Mouse (Mus musculus): ENCODE results near the gene Lgals7.

Gene Lgals7

DNA sequence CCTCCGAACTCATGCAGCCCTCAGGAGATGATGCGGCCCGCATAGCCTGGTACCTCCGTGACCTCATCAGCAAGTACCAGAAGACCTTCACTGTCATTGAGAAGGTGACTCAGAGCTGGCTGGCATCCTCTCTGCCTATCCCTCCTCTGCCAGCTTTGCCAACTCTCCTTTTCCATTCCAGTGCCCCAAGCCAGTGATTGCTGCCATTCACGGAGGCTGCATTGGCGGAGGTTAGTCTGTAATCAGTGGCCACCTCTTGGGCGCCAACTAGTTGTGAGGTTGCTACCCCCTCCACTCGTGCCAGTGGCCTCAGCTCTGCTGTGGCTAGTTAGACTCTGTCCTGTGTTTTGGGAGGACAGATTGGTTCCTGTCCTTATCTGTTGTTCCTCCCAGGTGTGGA, 33.8 kb upstream of the Lgals7 start:
- in situ Hi-C loops (cut with MboI, MseI): loop anchor here (10.0 kb wide), 1 partner anchor 1595 kb away; the partner anchor contains the start of gene Nfkbid

DNA sequence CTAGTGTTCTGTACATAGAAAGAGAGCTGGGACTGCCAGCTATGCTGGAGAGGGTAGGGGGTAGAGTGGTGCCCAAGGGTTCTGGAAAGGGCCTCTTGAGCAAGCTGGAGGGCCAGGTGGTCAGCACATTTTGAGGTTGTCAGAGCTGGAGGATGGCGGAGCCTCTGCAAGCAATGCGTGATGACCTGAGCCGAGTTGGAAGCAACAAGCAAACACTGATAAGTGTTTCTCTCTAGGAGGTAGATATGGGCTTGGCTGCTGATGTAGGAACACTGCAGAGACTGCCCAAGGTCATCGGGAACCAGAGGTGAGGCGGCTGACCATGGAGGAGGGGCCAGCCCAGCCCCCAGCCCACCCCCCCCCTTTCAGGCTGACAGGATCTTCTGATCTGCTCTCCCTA, 32.7 kb upstream of the Lgals7 start:
- in situ Hi-C loops (cut with MboI, MseI): no loop called here

DNA sequence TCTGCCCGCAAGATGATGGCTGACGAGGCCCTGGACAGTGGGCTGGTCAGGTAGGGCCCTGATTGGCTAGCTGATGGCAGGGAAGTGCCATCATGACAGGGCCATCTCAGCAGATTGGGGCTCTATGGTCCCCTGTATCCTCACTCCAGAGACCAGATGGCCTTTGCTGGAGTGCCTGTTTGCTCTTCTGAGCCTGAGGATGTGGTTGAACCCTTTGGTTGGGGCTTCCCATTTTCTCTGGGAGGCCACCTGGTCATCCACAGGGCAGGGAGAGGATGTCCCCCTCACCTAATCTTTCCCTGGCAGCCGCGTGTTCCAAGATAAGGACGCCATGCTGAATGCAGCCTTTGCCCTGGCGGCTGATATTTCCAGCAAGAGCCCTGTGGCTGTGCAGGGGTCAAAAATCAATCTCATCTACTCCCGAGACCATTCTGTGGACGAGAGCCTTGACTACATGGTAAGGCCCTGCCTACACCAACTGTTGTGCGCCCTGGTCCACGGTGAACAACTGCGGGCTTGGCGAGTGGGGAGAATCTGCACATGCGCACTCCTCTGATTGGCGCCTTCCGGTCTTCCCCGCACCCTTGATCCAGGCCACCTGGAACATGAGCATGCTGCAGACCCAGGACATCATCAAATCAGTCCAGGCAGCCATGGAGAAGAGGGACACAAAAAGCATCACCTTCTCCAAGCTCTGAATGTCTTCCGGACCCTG, 32.1 kb upstream of the Lgals7 start:
- in situ Hi-C loops (cut with MboI, MseI): no loop called here

DNA sequence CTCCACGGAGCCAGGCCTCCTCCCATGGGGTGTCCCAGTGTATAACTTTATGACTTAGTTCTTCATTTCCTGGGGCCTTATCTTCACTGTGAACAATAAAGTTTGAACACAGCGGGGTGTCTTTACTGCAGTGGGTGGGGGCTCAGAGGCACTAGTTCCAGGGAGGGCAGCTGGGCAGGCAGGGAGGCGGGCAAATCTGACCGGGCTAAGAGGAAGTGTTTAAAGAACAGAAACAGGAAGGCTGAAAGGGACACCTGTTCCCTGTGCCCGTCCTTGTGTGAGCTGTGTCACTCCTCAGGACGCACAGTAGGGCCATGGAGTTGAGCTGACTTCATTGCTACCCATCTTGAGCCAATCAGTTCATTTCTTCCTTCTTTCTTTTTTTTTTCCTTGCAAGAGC, 31.5 kb upstream of the Lgals7 start:
- in situ Hi-C loops (cut with MboI, MseI): no loop called here

DNA sequence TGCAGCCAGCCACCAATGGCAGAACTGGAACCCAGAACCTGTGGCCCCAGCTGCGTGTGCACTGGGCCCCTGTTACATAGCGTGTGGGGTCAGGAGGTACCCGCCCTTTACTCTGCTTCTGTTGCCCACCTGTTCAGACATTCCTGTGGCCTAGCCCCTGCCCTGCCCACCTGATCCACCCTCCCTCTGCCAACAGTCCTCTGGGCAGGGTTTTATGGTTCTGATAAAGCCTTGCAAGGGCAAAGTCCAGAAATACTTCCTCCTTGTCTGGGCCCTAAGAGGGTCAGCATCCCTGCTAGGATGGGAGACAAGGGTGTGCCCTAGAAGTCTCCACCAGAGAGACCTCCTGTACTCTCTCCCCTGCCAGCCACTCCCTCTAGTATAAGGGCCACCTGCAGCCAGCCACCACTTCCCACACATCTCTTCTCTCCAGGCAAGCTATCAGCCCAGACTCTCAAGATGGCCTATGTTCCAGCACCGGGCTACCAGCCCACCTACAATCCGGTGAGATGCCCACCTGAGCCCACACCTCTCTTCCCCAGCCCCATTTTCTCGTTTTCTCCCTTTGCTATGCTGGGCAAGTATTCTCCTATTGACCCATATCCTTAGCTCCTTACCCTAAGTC, 29.8 kb upstream of the Lgals7 start, which contains the start of gene Lgals4:
Lgals4 (plus strand) TSS at position 132 of the 625 bp plus-strand sequence.
- in situ Hi-C loops (cut with MboI, MseI): no loop called here

DNA sequence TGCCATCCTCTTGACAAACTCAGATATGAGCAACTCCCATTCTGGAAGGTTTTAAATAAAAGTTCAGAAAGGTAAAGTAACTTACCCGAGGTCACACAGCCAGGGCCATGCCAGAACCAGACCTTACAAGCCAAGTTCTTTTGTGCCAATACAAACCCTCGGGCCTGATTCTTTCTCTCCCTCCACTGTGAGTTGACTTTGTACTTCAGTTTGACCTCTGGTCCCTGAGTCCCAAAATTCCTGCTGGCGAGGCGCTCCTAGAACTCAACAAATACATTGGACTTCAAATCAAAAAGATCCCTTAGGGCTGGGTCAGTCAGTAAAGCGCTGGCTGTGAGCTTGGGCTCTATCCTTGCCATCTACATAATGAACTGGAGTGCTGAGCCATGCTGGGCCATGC, 26.7 kb upstream of the Lgals7 start:
- in situ Hi-C loops (cut with MboI, MseI): no loop called here

DNA sequence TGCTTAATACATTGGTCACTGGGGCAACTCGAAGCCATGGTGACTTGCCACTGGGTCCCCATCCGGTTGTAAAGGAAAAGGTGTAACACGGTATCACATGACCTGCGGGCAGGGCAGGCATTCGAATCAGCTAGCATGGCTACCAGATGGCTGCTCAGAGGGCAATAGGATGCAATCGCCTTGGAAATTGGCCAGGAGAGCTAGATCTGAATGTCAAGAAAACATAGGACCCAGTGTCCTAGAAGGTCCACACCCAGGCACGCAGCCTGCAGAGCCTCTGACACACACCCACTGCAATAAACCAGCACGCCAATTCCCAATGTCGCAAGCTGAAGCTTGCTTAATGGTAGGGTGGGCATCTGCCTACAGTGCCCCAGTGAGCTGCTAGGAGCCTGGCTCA, 25.3 kb upstream of the Lgals7 start:
- in situ Hi-C loops (cut with MboI, MseI): no loop called here

DNA sequence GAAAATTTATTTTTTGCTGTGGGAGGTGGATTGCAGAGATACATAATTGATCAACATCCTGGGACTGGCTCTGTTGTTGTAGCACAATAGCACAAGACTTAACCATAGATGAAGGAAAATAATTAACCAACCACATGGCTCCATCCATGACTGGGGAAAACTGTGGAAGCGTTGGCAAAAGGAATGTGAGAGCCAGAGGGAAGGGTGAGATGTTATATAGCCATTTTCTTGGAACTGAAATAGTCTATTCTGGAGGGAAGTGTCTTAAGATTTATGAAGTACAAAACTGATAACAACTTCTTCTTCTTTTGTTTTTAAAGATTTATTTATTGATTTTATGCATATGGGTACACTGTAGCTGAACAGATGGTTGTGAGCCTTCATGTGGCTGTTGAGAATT, 16.4 kb upstream of the Lgals7 start:
- in situ Hi-C loops (cut with MboI, MseI): no loop called here

DNA sequence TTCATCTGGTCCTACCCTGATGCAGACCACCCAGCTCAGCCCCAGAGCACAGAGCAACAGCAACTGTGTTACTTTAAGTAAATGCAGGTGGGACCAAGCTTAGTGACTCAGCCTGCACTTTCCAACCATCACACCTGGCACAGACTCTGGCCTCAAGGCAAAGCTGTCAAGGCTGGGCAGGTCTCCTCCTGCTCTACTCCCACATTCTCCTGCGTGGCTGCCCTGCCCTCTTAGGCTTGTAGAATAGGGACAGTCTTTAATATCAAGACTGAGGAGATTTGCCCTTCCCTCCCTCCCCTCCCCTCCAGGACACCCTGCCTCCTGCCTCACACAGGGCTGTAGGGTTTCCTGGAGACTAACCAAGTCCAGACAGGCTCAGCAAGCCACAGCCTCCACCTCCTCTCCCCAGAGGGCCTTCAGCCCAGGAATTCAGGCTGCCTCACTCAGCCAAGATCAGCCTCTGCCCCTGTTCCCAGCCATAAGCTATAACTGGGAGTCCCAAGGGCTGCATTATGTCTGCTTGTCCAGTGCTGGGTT, 13.9 kb upstream of the Lgals7 start:
- in situ Hi-C loops (cut with MboI, MseI): loop anchor here (5.0 kb wide), 1 partner anchor 742 kb away; no protein-coding TSS in a partner anchor

DNA sequence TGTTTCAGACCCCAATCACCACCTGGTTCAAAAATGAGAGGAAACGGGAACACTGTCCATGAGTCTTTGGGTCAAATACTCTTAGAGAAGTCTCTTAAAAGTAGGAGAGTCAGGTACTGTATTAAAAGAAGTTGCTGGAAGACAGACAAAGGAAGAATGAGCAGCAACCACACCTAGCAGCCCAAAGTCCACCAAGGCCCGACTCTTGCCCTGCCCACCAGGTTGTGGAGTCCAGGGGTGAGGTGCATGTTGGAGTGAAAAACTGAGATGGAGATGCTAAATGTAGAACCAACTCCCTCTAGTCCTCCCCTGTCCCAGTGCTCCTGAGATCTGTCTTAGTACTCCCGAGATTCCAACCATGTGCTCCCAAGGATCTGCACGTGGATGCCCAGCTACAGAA, 13.0 kb upstream of the Lgals7 start:
- in situ Hi-C loops (cut with MboI, MseI): loop anchor here (5.0 kb wide), 1 partner anchor 743 kb away; no protein-coding TSS in a partner anchor

DNA sequence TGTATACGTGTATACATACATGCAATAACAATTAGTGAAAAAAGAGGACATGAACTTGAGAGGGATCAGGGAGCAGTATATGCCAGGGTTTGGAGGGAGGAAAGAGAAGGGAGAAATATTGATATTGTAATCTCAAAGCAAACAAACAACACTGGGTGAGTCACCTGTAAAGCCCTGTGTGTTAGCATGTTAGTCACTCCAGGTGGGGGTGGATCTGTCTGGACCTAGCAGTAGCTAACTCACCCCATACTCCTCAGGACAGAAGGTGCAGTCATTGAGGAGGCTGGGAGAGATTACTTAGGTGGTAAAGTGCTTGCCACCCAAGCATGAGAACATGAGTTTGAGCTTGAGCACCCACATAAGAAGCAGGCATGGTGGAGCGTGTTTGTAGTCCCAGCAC, 3.7 kb upstream of the Lgals7 start:
- in situ Hi-C loops (cut with MboI, MseI): loop anchor here (10.0 kb wide), 1 partner anchor 65 kb away; no protein-coding TSS in a partner anchor

DNA sequence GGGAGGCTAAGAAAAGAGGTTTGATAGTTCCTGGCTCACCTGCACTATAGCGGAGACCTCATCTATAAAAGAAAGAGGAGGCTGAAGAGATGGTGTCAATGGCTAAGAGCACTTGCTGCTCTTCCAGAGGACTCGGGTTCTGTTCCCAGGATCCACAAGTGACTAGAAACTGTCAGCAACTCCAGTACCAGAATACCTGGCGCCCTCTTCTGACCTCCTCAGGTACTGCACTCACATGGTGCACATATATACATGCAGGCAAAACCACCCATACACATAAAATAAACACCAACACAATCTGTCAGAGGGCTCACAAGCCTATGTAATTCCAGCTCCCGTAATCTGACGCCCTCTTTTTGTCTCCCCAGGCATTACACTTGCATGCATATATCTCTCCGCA, 2.8 kb upstream of the Lgals7 start:
- in situ Hi-C loops (cut with MboI, MseI): loop anchor here (10.0 kb wide), 1 partner anchor 66 kb away; no protein-coding TSS in a partner anchor

DNA sequence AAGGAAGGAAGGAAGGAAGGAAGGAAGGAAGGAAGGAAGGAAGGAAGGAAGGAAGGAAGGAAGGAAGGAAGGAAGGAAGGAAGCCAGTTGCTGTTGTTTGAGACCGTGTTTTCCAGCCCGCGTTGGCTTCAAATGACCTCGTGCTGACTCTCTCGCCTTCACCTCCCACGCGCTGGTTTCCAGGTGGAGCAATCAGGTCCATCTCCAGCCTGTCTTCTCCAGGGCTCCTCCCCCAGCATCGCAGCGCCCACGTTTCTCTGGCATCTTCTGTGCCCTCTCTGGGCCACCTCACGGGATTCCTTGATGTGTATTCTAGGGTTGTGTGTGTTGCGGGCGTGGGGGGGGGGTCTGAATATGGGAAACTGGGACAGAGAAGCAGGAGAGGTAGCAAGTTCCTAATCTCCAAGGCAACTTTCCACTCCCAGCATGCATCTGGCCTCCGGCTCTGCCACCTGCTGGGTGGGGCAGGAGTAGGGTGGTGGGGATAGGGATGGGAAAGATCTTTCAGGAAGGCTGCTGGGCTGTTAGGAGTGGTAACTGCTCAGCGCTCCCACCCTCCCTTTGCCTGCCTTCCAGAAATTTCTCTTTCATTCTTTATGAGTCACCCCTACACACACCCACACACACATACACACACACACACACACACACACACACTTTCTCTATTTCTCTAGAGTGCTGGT, 695 bp upstream of the Lgals7 start:
- in situ Hi-C loops (cut with MboI, MseI): loop anchor here (10.0 kb wide), 1 partner anchor 68 kb away; no protein-coding TSS in a partner anchor

DNA sequence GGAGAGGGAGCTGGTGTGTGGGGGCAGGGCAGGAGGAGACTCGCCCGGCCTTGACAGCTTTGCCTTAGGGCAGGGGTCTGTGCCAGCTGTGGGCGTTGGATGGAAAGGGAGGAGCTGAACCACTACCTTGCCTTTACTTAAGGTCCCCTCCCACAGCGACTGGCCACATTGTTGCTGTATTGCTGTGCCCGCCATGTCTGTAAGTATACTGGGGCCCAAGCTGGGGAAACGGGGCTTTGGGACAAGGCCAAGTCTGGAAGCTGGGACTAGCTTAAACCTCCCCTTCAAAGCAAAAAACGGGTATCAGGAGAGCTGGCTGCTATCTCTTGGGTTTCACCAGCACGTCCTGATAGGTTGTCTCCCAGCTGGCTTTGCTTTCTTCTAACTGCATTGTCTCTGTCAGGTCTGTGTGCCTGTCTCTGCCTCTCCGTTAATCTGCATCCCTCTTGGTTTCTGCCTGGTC, 666 bp downstream of the Lgals7 start:
- in situ Hi-C loops (cut with MboI, MseI): loop anchor here (10.0 kb wide), 1 partner anchor 70 kb away; no protein-coding TSS in a partner anchor

DNA sequence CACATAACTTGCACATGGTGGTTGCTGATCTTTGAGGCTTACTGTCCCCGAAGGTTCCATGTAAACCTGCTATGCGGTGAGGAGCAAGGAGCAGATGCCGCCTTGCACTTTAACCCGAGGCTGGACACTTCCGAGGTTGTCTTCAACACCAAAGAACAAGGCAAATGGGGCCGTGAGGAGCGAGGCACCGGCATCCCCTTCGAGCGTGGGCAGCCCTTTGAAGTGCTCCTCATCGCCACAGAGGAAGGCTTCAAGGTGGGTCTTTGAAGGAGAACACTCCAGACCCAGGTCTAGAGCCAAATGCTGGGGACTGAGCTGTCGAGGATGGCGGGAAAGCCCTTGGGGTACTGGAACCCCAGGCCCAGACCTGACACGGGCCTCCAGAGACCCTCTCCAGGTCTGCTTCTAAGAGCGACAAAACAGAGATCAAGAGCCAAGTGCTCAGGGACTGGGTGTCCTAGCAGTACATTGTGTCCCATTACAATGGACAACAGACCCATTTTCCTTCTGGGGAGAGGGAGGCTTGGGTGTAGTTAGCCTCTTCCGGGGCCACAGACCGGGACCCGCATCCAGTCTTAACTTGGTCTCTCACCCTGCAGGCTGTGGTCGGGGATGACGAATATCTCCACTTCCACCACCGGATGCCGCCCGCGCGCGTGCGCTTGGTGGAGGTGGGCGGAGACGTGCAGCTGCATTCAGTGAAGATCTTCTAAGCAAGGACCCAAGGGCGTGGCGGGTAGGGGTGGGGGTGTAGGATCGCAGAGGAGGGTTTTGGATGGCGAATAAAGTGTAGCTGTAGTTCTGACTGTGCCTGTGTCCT, 2.0 kb downstream of the Lgals7 start:
- in situ Hi-C loops (cut with MboI, MseI): loop anchor here (5.0 to 10.0 kb wide), 2 partner anchors 43 to 71 kb away; no protein-coding TSS in a partner anchor

DNA sequence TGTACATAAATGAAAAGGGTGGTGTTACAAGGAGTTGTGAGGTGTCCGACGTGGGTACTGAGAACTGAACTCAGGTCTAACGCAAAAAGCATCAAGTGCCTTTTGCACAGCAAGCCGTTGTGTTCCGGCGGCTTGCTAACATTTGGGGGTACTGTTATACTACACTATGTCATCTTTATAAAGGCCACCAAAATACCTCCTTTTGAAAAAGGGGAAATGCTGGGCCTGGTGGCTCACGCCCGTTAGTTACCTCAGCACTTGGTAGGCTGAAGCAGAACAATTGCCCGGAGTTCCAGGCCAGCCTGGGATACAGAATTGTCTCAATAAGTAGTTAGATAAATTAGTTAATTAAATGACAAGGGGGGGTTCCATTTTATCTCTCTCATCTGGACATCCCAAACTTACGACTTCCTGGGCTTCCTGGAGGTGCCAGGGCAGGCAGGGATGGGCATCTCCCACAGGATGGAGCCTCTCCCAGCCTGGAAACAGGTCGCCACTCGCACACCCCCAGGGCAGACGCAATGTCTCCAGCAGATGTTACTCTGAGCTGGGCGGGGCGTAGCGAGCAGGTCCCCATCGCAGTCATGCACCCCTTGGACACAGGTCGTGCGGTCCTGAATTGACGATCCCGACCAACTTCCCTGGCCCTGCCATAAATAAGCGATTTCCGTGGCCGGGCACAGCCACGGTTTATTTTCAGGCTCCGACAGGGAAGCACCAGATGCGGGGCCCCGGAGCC, 3.3 kb downstream of the Lgals7 start:
- in situ Hi-C loops (cut with MboI, MseI): loop anchor here (5.0 to 10.0 kb wide), 2 partner anchors 45 to 72 kb away; no protein-coding TSS in a partner anchor

DNA sequence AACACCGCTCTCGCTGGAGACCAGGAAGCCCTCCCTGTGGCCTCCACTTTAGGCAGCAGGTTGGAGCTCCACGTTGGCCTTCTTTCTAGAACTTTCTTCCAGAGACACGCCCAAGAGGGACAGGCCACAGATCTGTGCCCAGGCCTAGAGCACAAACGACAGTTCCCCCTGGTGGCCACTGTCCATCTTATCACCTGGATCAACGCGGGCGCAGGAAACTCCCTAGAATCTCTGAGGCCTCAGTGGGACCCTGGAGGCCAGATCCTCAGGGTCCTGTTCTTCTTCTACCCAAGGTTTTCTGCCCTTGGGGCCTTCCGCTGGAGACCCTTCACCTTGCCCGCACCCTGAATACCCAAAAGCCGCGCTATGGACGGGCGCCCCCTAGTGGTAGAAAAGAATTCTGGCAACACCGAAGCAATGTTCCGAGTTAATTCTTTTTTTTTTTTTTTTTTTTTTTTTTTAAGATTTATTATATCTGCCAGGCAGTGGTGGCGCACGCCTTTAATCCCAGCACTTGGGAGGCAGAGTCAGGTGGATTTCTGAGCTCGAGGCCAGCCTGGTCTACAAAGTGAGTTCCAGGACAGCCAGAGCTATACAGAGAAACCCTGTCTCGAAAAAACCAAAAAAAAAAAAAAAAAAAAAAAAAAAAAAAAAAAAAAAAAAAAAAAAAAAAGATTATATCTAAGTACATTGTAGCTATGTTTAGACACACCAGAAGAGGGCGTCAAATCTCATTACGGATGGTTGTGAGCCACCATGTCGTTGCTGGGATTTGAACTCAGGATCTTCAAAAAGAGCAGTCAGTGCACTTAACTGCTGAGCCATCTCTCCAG, 4.1 kb downstream of the Lgals7 start:
- in situ Hi-C loops (cut with MboI, MseI): loop anchor here (5.0 to 10.0 kb wide), 2 partner anchors 45 to 73 kb away; no protein-coding TSS in a partner anchor

DNA sequence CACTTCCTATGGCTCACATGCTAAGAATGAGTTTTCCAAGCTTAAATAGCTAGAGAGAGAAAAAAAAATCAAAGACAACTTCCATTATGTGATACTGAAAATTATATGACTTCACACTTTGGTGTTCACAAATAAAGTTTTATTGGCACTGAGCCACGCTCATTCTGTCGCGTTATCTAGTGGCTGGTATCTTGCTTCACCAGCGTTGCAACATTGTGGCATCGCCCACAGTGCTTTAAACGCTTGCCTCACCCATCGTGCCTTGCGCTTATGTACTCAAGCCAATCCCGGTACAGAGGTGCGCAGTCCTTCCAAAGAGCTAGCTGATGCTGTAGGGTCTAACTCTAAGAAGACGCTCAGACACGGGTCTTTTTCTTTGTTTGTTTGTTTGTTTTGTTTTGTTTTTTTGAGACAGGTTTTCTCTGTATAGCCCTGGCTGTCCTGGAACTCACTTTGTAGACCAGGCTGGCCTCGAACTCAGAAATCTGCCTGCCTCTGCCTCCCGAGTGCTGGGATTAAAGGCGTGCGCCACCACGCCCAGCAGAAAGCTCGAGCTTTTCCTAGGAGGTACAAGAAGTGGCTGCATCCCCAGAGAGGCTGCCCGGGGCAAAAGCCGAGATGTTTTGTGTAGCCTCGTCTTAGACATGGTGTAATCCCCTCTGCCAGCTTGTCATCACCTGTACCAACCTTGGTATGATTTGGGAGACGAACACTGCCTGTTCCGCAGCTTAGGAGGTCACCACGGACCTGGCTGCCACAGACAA, 7.4 kb downstream of the Lgals7 start:
- in situ Hi-C loops (cut with MboI, MseI): no loop called here
